Mouse (Mus musculus): Measurements from ENCODE around the gene Stk32b.

DNA sequence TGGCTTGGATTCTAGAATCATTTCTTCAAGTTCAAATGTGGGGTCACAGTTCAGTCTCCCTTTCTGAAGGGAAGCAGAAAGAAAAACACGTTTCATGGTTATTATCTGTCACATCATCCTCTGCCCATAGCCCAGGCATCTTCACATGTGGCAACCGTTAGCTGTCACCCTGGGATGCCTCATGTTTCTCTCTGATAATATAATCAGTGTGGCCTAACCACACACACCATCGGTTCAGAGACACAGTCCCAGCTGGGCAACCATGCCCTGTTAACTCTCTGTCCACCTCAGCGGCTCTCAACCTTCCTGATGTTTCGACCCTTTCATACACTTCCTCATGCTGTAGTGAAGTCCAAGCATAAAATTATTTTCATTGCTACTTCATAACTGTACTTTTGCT, 259.8 kb downstream of the Stk32b start:
- TF ChIP-seq CTCF (IDR thresholded peaks at IDR 0.05; ENCODE audit: low read depth) (no peak), EP300 (optimal IDR thresholded peaks at IDR 0.05) (no peak)
